Mouse (Mus musculus) heart, postnatal 0 days (tissue): Measurements from ENCODE around the gene Dnah17.

Experiments used
- CTCF ChIP-seq: IDR thresholded peaks from 2 replicates; pipeline ENCODE4 v1.5.1; 2016; ENCODE audit warnings: antibody characterized with exemption, control low read depth, low read depth
- EP300 ChIP-seq: IDR thresholded peaks from 2 replicates; pipeline ENCODE4 v1.6.1; 2016; ENCODE audit warnings: antibody characterized with exemption, low read depth

DNA sequence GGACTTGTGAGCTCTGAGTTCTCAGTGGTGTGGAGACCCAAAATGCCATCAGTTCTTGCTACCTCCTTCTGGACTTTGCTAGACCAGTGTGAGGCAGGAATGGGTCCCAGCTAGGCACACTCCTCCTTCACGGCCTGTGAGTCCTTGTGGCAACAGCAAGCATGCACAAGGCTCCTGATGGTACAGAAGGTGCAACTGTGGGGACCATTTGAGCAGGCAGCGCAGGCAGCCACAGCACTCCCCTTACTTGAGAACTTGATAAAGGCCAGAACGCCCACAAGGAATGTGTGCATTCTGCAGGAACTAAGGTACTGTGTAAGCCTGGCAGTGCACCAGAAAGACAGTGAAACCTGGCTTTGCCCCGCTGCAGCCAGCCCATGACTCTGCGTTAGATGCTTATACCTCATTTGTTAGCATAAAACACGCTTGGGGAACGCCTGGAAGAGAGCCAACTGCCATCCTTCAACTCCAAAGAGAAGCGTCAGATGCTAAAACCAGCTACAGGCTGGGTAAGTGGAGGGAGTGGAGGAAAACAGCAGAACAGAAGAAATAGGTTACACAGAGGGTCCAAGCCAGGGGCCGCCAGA is 19.8 kb upstream of the Dnah17 start:
- TF ChIP-seq CTCF (no peak), EP300 (no peak)
